Mouse (Mus musculus): ENCODE results near the gene Clcf1.
A peak's percentile ranks its signal among the peaks of the same experiment; 100 is the strongest.

The Clcf1 gene

GRCm38 (mm10) chr19:4214071-4214770 is at the start of gene Clcf1, which contains the start of gene AC109138.7:
Clcf1 (plus strand) TSS chr19:4214238.
AC109138.7 (plus strand) TSS chr19:4214357.
- DNase-seq (ENCODE audit: inconsistent age in 2 of 2, low spot score in 1 of 2): peak; percentile 76 to 85

GRCm38 (mm10) chr19:4164721-4165120 is 49.3 kb upstream of the Clcf1 start:
- DNase-seq (ENCODE audit: inconsistent age in 2 of 2, low spot score in 1 of 2): peak; percentile 68 to 92

GRCm38 (mm10) chr19:4166678-4167476 is 47.2 kb upstream of the Clcf1 start:
- peak in 1 of 2 experiments; percentile 58 for DNase-seq (ENCODE audit: inconsistent age in 2 of 2, low spot score in 1 of 2)

- peak; percentile 100 for DNase-seq (ENCODE audit: inconsistent age in 2 of 2, low spot score in 1 of 2)
Observed at GRCm38 (mm10) chr19:4169378-4169784, 44.7 kb upstream of the Clcf1 start.

GRCm38 (mm10) chr19:4169810-4170209 is 44.2 kb upstream of the Clcf1 start:
- no peak for DNase-seq (ENCODE audit: inconsistent age in 2 of 2, low spot score in 1 of 2)

- DNase-seq (ENCODE audit: inconsistent age in 2 of 2, low spot score in 1 of 2): no peak
Observed at GRCm38 (mm10) chr19:4170723-4171392, 43.2 kb upstream of the Clcf1 start.

- no peak for DNase-seq (ENCODE audit: inconsistent age in 2 of 2, low spot score in 1 of 2)
Observed at GRCm38 (mm10) chr19:4171393-4172290, 42.4 kb upstream of the Clcf1 start.

GRCm38 (mm10) chr19:4172925-4173324 is 41.1 kb upstream of the Clcf1 start:
- no peak for DNase-seq (ENCODE audit: inconsistent age in 2 of 2, low spot score in 1 of 2)

- peak in 1 of 2 experiments; percentile 67 for DNase-seq (ENCODE audit: inconsistent age in 2 of 2, low spot score in 1 of 2)
Observed at GRCm38 (mm10) chr19:4175368-4175947, 38.6 kb upstream of the Clcf1 start, which contains the start of gene Carns1. Carns1 (minus strand) TSS chr19:4175479.

GRCm38 (mm10) chr19:4180411-4180810 is 33.6 kb upstream of the Clcf1 start:
- no peak for DNase-seq (ENCODE audit: inconsistent age in 2 of 2, low spot score in 1 of 2)

- peak; percentile 72 to 89 for DNase-seq (ENCODE audit: inconsistent age in 2 of 2, low spot score in 1 of 2)
Observed at GRCm38 (mm10) chr19:4181892-4182291, 32.1 kb upstream of the Clcf1 start.

- no peak for DNase-seq (ENCODE audit: inconsistent age in 2 of 2, low spot score in 1 of 2)
Observed at GRCm38 (mm10) chr19:4183689-4184088, 30.3 kb upstream of the Clcf1 start.

GRCm38 (mm10) chr19:4184976-4185975 is 28.8 kb upstream of the Clcf1 start:
- DNase-seq (ENCODE audit: inconsistent age in 2 of 2, low spot score in 1 of 2): peak in 1 of 2 experiments; percentile 60

- DNase-seq (ENCODE audit: inconsistent age in 2 of 2, low spot score in 1 of 2): no peak
Observed at GRCm38 (mm10) chr19:4187303-4187702, 26.7 kb upstream of the Clcf1 start.

GRCm38 (mm10) chr19:4189051-4189620 is 24.9 kb upstream of the Clcf1 start:
- DNase-seq (ENCODE audit: inconsistent age in 2 of 2, low spot score in 1 of 2): peak in 1 of 2 experiments; percentile 49

GRCm38 (mm10) chr19:4190831-4191334 is 23.2 kb upstream of the Clcf1 start, which contains the start of gene Tbc1d10c:
Tbc1d10c (minus strand) TSS chr19:4191284.
- peak; percentile 50 to 56 for DNase-seq (ENCODE audit: inconsistent age in 2 of 2, low spot score in 1 of 2)

GRCm38 (mm10) chr19:4191528-4192250 is 22.3 kb upstream of the Clcf1 start, which contains the start of gene Ppp1ca:
Ppp1ca (plus strand) TSS chr19:4192065.
- peak; percentile 96 to 98 for DNase-seq (ENCODE audit: inconsistent age in 2 of 2, low spot score in 1 of 2)

Measured in adrenal gland, adult (tissue).